Mouse (Mus musculus) macrophage (primary cell): ENCODE data around the gene Mrps18c. TPM values are rescaled to one million over a fixed set of nuclear protein-coding genes. Genes with fewer than 3 reads are reported as not detected.

ENCODE experiments used
- H3K27ac ChIP-seq: fragments of 350-480 bp; formaldehyde crosslinking; 2 replicates; pipeline ENCODE4 v1.9.0; 2021
- H3K36me3 ChIP-seq: fragments of 350-480 bp; formaldehyde crosslinking; 2 replicates; pipeline ENCODE4 v1.9.0; 2021; ENCODE audit errors: inconsistent target
- H3K4me3 ChIP-seq: fragments of 350-480 bp; formaldehyde crosslinking; 2 replicates; pipeline ENCODE4 v1.9.0; 2021; ENCODE audit errors: inconsistent target
- H3K79me2 ChIP-seq: fragments of 350-480 bp; formaldehyde crosslinking; 2 replicates; pipeline ENCODE4 v1.9.0; 2021; ENCODE audit errors: inconsistent target
- WGBS: methylation state at CpG from one replicate; pipeline ENCODE4 v1.1.7; 2026; ENCODE audit warnings: inconsistent platforms; ENCODE audit not compliant: missing documents; 5-methylcytosine and 5-hydroxymethylcytosine counted together
- polyA plus RNA-seq: library from polyadenylated mRNA; stranded (reverse); fragments of 250-400 nt; gene quantifications from 3 replicates; pipeline ENCODE4 v1.2.4, GENCODE M21; 2018; ENCODE audit warnings: inconsistent platforms

The Mrps18c gene
- polyA plus RNA-seq, 1 experiment from 2014 or later = 85.7 TPM

DNA sequence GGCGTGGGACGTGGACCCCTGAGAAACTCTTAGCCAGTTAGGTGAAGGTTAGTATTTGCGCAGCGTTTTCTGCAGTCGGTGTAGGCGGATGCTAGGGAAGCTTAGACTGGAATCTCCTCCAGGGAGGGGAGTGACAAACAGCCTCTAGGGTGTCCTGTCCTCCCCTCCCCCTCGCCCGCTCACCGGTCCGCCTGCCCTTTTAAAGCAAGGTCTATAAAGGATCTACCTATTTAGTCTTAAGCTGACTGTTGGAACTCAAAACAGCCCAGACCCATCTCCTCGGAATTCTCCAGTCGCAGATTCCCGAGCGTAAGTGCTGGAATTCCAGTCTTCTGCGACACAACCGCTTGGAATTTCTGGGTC, 47.0 kb downstream of the Mrps18c start, which contains the start of gene Gpat3:
Gpat3 (plus strand) TSS at position 229 of the 363 bp plus-strand sequence.
- Histone ChIP-seq H3K36me3 (no peaks in the 10 kb centered on the region), H3K27ac (peak within 1 kb of the TSS; percentile 36; the same call in 1 of the 2 replicates), H3K4me3 (peak within 1 kb of the TSS; percentile 55), H3K79me2 (no peaks in the 10 kb centered on the region)
- WGBS = 3% methylated on average over 16 of the region's 16 CpGs

DNA sequence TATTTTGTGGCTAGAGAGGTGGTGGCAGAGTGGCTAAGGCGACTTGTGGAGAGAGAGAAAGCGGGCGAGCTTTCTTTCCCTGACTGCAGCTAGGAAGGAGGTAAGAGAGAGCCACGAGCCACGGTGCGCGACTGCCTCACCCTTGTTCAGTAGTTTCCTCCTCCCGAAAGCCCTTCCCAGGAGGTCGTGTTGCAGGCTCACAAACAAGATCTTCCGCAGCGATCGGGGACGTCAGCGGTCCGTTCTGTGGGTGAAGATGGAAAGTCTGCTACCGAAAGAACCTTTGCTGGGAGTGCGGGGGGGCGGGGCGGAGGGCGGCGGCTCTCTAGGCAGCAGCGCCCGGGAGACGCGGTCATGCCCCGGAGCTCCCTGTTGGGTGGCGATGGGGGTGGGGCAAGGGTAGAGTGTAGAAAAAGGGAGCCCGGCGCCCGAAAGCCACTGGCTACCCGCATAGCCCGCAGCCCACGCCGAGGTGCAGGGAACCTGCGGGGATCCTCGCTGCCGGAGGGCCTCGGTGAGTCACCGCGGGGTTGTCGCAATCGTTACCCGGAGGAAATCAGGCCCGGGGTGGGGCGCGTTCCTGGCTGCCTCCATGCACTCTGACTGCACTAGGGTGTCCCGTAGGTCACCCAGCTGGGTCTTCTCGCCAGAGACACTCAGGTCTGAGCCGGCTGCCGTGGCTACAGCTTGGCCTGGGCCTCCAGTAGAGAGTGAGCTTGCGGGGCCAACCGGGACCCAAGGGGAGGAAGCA, 47.6 kb downstream of the Mrps18c start:
- Histone ChIP-seq H3K36me3 (no peaks in the 10 kb centered on the region), H3K79me2 (no peaks in the 10 kb centered on the region), H3K4me3 (peak overlapping the region; percentile 55), H3K27ac (peak overlapping the region; percentile 36; the same call in 1 of the 2 replicates)
- under 1% methylated on average over 43 of the region's 52 CpGs for WGBS

DNA sequence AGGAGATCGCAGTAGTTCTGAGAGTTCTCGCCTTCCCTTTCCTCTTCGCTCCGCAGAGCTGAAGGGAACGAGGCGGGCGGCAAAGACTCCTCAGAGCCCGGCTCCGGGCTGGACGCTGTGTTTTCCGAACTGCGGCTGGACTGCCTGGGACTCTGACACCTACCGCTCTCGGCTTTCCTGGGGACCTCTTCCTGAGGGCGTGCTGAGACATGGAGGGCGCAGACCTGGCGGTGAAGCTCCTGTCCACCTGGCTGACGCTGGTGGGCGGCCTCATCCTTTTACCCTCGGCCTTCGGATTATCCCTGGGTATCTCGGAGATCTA, 48.1 kb downstream of the Mrps18c start:
- Histone ChIP-seq H3K4me3 (peak overlapping the region; percentile 55), H3K79me2 (no peaks in the 10 kb centered on the region), H3K36me3 (no peaks in the 10 kb centered on the region), H3K27ac (peak overlapping the region; percentile 36; the same call in 1 of the 2 replicates)
- under 1% methylated on average over 22 of the region's 22 CpGs for WGBS

DNA sequence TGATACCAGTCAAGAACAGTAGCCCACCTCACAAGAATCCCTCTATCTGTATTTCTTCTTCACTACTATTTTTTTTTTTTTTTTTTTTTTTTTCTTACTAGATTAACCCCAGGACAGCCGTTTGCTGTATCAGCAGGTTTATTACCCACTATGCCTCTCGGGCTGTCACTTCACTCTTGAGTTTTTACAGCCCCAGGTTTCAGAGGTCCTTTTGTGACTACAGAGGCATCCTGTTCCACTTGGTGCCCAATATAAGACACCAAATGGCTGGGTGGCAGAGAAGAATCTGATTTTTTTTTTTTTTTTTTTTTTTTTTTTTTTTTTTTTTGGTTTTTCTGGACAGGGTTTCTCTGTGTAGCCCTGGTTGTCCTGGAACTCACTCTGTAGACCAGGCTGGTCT, 48.7 kb downstream of the Mrps18c start:
- H3K36me3 ChIP-seq = no peaks in the 10 kb centered on the region
- WGBS = 25% methylated on average over 2 of the region's 2 CpGs
- H3K79me2 ChIP-seq = no peaks in the 10 kb centered on the region
- H3K27ac ChIP-seq = no peak overlapping the region
- H3K4me3 ChIP-seq = peak overlapping the region; percentile 55

DNA sequence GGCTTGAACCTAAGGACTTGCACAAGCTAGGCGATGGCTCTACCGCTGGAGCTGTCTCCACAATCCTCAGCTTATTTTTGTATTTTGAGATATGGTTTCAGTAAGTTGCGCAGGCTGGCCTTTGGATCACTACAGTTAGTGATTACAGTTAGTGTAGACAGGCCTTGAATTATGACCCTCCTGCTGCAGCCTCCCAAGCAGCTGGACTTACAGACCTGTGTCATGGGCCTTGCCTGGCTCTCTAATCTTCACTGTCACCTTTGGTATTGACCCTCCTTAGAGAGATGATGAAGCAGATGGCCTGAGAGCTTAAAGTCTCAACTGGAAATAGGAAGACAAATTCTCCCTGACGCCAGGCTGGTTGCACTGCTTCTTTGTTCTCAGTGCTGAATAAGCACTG, 55.5 kb downstream of the Mrps18c start:
- H3K4me3 ChIP-seq = no peak overlapping the region
- no peak overlapping the region for H3K27ac ChIP-seq
- H3K36me3 ChIP-seq = no peaks in the 10 kb centered on the region
- no peaks in the 10 kb centered on the region for H3K79me2 ChIP-seq
- 95% methylated on average over 4 of the region's 4 CpGs for WGBS

Other genes starting within 250 kb of the Mrps18c start
- 5.2 to 21.7 TPM (median 7.8 TPM) in 3 replicates for gene Plac8, start 226.4 kb upstream of the Mrps18c start, polyA plus RNA-seq
- 13.7 to 36.1 TPM (median 24.5 TPM) in 3 replicates for gene Coq2, start 123.5 kb upstream of the Mrps18c start, polyA plus RNA-seq
- gene Hpse, start 78.9 kb upstream of the Mrps18c start, polyA plus RNA-seq = 120 to 460 TPM (median 276 TPM) in 3 replicates
- 4.1 to 7.5 TPM (median 4.2 TPM) in 3 replicates for gene Helq, start within 50 bp of the Mrps18c start, polyA plus RNA-seq
- gene Abraxas1, start 22.3 kb downstream of the Mrps18c start, polyA plus RNA-seq = 5.3 to 9.5 TPM (median 5.4 TPM) in 3 replicates
- 0.41 to 0.87 TPM (median 0.79 TPM) in 3 replicates for gene Gpat3, start 47.1 kb downstream of the Mrps18c start, polyA plus RNA-seq